Mouse (Mus musculus) liver, postnatal 0 days (tissue): ENCODE data around the gene Acad12.
A peak's percentile ranks its signal among the peaks of the same experiment; 100 is the strongest.

Experiments used
- CTCF ChIP-seq: sonication (generic); IDR thresholded peaks from 2 replicates; pipeline ENCODE4 v1.5.1; 2016; ENCODE audit warnings: antibody characterized with exemption, low read depth
- EP300 ChIP-seq: IDR thresholded peaks from 2 replicates; pipeline ENCODE4 v1.6.1; 2016; ENCODE audit warnings: antibody characterized with exemption, low read depth, mild to moderate bottlenecking

- TF ChIP-seq EP300 (peak; percentile 45; the same call in 1 of the 2 replicates), CTCF (peak; percentile 89)
Measured at GRCm38 (mm10) chr5:121583765-121584501, 34.8 kb downstream of the Acad12 start.
